ENCODE assay signal across 9 mouse cellular contexts in the genomic region with DNA sequence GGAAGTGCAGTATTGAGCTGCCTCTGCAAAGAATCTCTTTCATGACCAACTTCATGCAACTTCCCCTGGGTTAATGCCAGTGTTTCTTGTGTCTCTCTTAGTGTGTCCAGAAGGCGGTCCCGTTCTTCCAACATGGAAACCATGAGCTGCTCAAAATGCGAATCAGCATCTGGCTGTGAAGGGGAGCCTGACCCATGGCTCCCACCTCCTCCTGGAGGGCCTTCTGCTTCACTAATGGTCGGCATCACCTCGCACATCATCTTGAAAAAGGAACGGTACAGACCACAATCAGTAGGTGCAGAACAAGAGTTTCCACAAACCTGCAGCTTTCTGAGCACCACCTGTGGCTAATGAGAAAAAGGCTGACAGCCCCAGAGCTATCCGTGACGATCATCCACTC. TPM values are rescaled to one million over a fixed set of nuclear protein-coding genes. Genes with fewer than 3 reads are reported as not detected.
DNase-seq lines count a peak whose midpoint lies in the region; ATAC-seq and TF ChIP-seq lines count a peak whose summit lies in the region.
"Had no signal": no experiment of that assay in that cellular context is flagged by ENCODE, and none has a peak within 500 bp of the region (broad histone marks: within the 10 kb centered on the region; RNA-seq: fewer than 3 reads in every experiment).

No protein-coding gene starts in this region.

- peak overlapping the region; percentile 97 for H3K9ac ChIP-seq in forebrain, embryonic 14.5 days (ENCODE audit: low read length)
- peak overlapping the region; percentile 98; the same call in 1 of the 2 replicates for H3K9ac ChIP-seq in liver, embryonic 12.5 days

- ATAC-seq in erythroblast, adult 5-6 weeks (replicated peaks; ENCODE audit: low FRiP score, poor library complexity, severe bottlenecking), result no peak
- ATAC-seq in forebrain, embryonic 14.5 days, result no peak
- no peak for ATAC-seq in liver, embryonic 12.5 days

- H3K79me3 ChIP-seq in C2C12 (ENCODE audit: low read depth), result peaks cover 45% of the 10 kb centered on the region

- DNase-seq in forebrain, embryonic 14.5 days (ENCODE audit: low spot score), result no peak
- no peak for DNase-seq in thymus, postnatal 4 days
- DNase-seq in ovary, postnatal 10 days (ENCODE audit: low spot score), result no peak
- DNase-seq in cerebellum, postnatal 36 days, result no peak
- DNase-seq: left cerebral cortex, postnatal 4 days had no signal

- H3K79me2 ChIP-seq in C2C12 (ENCODE audit: control insufficient read depth, insufficient read depth), result peaks cover 61% of the 10 kb centered on the region

- 87% methylated on average over 8 of the region's 8 CpGs for WGBS in forebrain, embryonic 14.5 days
- WGBS in liver, embryonic 12.5 days (ENCODE audit: insufficient replicate concordance), result 87% methylated on average over 8 of the region's 8 CpGs

- peak overlapping the region; percentile 86 for H3K4me2 ChIP-seq in forebrain, embryonic 14.5 days (ENCODE audit: low read length)
- peak overlapping the region; percentile 93 for H3K4me2 ChIP-seq in liver, embryonic 12.5 days

- H3K4me1 ChIP-seq in erythroblast, embryonic 14.5 days (ENCODE audit: control insufficient read depth), result peaks cover 50% of the 10 kb centered on the region
- H3K4me1 ChIP-seq in forebrain, embryonic 14.5 days (ENCODE audit: control insufficient read depth, insufficient read depth, low read length), result peaks cover 6% of the 10 kb centered on the region
- peaks cover 54% of the 10 kb centered on the region for H3K4me1 ChIP-seq in liver, embryonic 12.5 days

- peak overlapping the region; percentile 92 for H3K4me3 ChIP-seq in erythroblast, embryonic 14.5 days (replicated peaks)
- H3K4me3 ChIP-seq in C2C12 (ENCODE audit: insufficient read depth, poor library complexity, severe bottlenecking), result peak overlapping the region; percentile 55
- peak overlapping the region; percentile 95; the same call in 1 of the 2 replicates for H3K4me3 ChIP-seq in forebrain, embryonic 14.5 days (ENCODE audit: low read depth, low read length)
- peak overlapping the region; percentile 94 for H3K4me3 ChIP-seq in liver, embryonic 12.5 days

- TF ChIP-seq CTCF in C2C12 (IDR thresholded peaks at IDR 0.05; ENCODE audit: control insufficient read depth, insufficient read depth, insufficient read length), result no peak

- H3K36me3 ChIP-seq in erythroblast, embryonic 14.5 days (ENCODE audit: control insufficient read depth), result peaks cover 46% of the 10 kb centered on the region
- peaks cover 18% of the 10 kb centered on the region for H3K36me3 ChIP-seq in C2C12 (ENCODE audit: control insufficient read depth, insufficient read depth)
- H3K36me3 ChIP-seq in forebrain, embryonic 14.5 days (ENCODE audit: control insufficient read depth, insufficient read depth, low read length), result peaks cover 28% of the 10 kb centered on the region
- H3K36me3 ChIP-seq in liver, embryonic 12.5 days, result peaks cover 42% of the 10 kb centered on the region

- no peaks in the 10 kb centered on the region for H3K9me3 ChIP-seq in erythroblast, embryonic 14.5 days (ENCODE audit: control insufficient read depth, low read length)
- no peaks in the 10 kb centered on the region for H3K9me3 ChIP-seq in forebrain, embryonic 14.5 days (replicated peaks; ENCODE audit: control insufficient read depth, low read length)
- no peaks in the 10 kb centered on the region for H3K9me3 ChIP-seq in liver, embryonic 12.5 days (replicated peaks)

- peaks cover 6% of the 10 kb centered on the region for H3K27me3 ChIP-seq in erythroblast, embryonic 14.5 days (ENCODE audit: control insufficient read depth)
- no peaks in the 10 kb centered on the region for H3K27me3 ChIP-seq in C2C12 (ENCODE audit: control insufficient read depth, insufficient read depth, insufficient read length)
- H3K27me3 ChIP-seq in forebrain, embryonic 14.5 days (replicated peaks; ENCODE audit: control insufficient read depth, insufficient read depth, low read length), result 0 out of 2 replicates have a peak, but pooled peaks cover 6% of the 10 kb centered on the region
- peaks cover 14% of the 10 kb centered on the region for H3K27me3 ChIP-seq in liver, embryonic 12.5 days (replicated peaks)

- no peak overlapping the region for H3K27ac ChIP-seq in forebrain, embryonic 14.5 days (ENCODE audit: low read depth, low read length)
- no peak overlapping the region for H3K27ac ChIP-seq in liver, embryonic 12.5 days

- peak overlapping the region; percentile 45 for H3ac ChIP-seq in C2C12 (ENCODE audit: control insufficient read depth, insufficient read length, low read depth)

TF ChIP-seq in C2C12, 6 proteins besides CTCF, POLR2A, EP300 and RAD21:
- TF ChIP-seq MYOD1 (IDR thresholded peaks at IDR 0.05; ENCODE audit: control insufficient read depth, insufficient read length, low read depth) (no peak), CEBPB (IDR thresholded peaks at IDR 0.05; ENCODE audit: low read depth) (no peak), FOSL1 (IDR thresholded peaks at IDR 0.05; ENCODE audit: insufficient read depth, low read length, poor library complexity, severe bottlenecking) (no peak), USF1 (IDR thresholded peaks at IDR 0.05; ENCODE audit: low read depth) (no peak), MYOG (IDR thresholded peaks at IDR 0.05; ENCODE audit: control insufficient read depth, extremely low read depth, insufficient read length) (no peak), MAX (IDR thresholded peaks at IDR 0.05) (no peak)

RNA-seq across cellular contexts. Expression of a gene that starts 1.3 kb away (rescaled TPM):
- 4.9 and 6.1 TPM in 2 replicates for polyA plus RNA-seq in erythroblast, embryonic 14.5 days (2012)
- total RNA-seq in erythroblast, adult 5-6 weeks (2015; ENCODE audit: low replicate concordance), result 21.3 and 40.3 TPM in 2 replicates
- total RNA-seq in erythroblast, adult 5-6 weeks (2017; ENCODE audit: low replicate concordance), result 19.7 and 31.7 TPM in 2 replicates
- polyA plus RNA-seq in C2C12 (2012; fragmentation: generic; extraction: Trizol), result 25.6 TPM
- polyA plus RNA-seq in forebrain, embryonic 14.5 days (2014; fragmentation: Nextera tagmentation; extraction: Ambion mirVana), result 23.0 and 30.5 TPM in 2 replicates
- polyA plus RNA-seq in liver, embryonic 12.5 days (2016; fragmentation: Nextera tagmentation; extraction: Ambion mirVana), result 29.1 and 29.9 TPM in 2 replicates

RNA-seq across cellular contexts. Expression of a gene that starts 30.0 kb away (rescaled TPM):
- 0.16 and 0.23 TPM in 2 replicates for polyA plus RNA-seq in erythroblast, embryonic 14.5 days (2012)
- total RNA-seq in erythroblast, adult 5-6 weeks (2015; ENCODE audit: low replicate concordance), result 0.96 and 4.2 TPM in 2 replicates
- 2.4 and 2.8 TPM in 2 replicates for total RNA-seq in erythroblast, adult 5-6 weeks (2017; ENCODE audit: low replicate concordance)
- polyA plus RNA-seq in C2C12 (2012; fragmentation: generic; extraction: Trizol), result 10.3 TPM
- 6.7 and 7.2 TPM in 2 replicates for polyA plus RNA-seq in forebrain, embryonic 14.5 days (2014; fragmentation: Nextera tagmentation; extraction: Ambion mirVana)
- 7.7 and 8.0 TPM in 2 replicates for polyA plus RNA-seq in liver, embryonic 12.5 days (2016; fragmentation: Nextera tagmentation; extraction: Ambion mirVana)
